Mouse (Mus musculus) embryo, embryonic 10.5 days (tissue): Measurements from ENCODE around the gene 4930539E08Rik.

ENCODE experiments used
- DNase-seq: peaks from one replicate; pipeline ENCODE4 v3.0.0-alpha.2; 2015; ENCODE audit warnings: low spot score

4930539E08Rik gene

DNA sequence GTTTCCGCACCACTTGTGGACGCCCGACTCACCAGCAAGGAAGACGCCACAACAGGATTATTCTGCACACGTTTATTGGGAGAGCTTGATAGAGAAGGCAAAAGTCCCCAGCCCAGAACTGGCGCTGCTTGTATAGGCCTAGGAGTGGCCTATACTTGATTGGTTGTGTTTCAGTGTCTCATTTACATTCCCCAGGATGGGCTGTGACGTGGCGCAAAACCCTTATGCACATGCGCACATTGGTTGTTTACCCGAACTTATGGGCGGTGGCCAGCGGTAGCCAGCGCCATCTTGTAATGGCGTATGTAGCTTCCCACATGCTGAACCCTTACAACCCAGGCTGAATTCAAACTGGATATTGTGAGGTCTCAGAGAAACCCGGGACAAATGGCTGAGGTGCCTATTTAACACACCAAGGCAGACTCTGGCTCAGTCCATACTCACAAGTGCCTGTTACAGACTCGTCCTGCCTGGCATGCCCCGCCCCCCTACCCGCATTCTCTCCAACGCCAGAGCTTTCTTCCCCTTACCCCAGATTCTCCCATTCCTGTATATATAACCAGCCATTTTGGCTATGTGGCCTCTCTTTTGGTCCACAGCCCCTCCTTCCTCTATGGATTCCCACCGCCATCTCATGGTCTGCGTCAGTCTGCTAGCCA lies 19.8 kb downstream of the 4930539E08Rik start:
- DNase-seq = no peak

DNA sequence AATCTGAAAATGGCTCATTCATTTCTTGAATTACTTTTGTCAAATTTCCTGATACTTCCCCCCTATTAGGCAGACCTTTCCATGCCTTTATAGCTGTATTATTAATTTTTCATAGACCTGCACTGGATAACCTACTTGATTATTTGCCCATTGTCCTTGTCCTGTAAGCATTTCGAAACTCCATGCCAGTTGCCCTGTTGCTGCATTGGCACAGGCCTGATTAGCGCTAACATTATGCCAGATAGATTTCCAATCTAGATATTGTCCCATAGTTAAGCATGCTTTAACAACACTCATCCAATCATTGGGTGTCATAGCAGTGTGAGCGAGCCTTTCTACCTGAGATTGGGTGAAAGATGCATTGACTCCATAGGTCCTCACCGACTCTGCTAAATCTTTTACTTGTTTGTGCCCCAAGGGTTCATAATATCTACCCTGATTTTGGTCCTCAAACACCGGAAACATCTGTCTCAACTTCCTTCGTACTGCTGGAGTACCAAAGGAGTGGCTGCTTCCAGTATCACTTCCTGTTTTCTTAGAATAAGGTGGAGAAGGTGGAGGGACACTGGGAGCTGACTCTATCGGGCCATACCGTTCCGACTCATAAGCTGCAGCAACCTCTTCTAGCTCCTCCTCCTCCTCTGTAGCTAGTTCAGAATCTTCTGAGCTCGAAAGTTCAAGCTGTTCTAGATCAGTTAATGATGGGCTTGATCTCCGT lies 20.9 kb downstream of the 4930539E08Rik start:
- DNase-seq = no peak

DNA sequence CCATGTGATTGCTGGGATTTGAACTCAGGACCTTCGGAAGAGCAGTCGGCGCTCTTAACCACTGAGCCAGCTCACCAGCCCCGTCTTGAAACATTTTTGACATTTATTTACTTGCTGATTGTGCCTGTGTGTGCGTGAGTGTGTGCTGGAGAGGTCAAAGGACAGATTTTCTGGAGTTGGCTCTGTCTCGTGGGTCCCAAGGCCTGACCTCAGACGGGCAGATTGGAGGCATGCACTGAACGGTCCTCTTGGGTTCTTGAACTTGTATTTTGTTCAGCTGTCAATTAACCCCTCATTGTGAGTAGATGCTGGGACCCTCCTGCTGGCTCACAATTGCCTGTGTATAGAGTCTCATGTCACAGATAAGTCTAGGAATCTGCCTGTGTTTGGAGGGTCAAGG lies 28.9 kb downstream of the 4930539E08Rik start:
- DNase-seq = no peak

GRCm38 (mm10) chr17:28885231-28885630 lies 29.9 kb downstream of the 4930539E08Rik start:
- no peak for DNase-seq

DNA sequence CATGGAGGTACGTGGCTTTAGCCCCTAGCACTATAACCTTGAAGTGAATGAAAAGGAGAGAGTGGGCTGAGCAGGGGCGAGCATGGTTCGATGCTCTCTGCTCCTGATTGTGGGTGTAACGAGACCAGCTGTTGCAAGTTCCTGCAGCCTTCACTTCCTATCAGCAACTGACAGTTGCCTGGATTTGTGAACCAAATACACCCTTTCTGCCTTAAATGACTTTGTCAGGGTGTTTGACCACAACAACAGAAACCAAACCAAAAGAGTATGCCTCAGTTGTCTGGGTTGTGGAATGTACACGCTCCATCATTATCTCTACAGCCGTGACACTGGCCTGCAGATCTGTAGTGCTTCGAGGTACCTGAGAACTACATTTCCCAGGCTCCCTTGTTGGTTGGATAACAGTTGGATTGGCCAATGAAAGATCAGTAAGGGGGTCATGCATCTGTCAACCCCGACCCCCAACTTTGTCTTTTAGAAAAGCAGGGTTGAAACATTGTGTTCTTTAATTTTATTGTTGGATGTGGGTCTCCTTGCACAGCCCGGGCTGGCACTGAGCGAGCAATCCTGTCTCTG lies 31.1 kb downstream of the 4930539E08Rik start:
- no peak for DNase-seq

GRCm38 (mm10) chr17:28882810-28883209 lies 32.3 kb downstream of the 4930539E08Rik start:
- no peak for DNase-seq

DNA sequence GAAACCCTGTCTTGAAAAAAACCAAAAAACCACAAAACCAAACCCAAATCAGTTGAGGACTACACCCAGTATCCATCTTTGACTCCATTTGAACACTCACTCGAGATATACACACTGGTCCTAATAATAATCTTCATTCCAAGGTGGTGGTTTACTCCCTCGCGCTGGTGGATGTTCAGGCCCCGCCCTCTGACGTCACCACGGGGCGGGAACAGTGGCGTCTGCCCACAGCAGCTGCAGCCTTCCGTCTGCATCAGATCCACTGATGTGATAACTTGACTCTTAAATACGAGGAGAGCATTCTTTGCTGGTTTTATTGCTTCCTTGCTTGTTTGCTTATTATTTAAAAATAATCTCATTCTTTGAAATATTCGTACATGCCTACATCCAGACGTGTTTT lies 32.8 kb downstream of the 4930539E08Rik start:
- peak; percentile 79 for DNase-seq

GRCm38 (mm10) chr17:28879931-28880391 lies 35.2 kb downstream of the 4930539E08Rik start:
- peak; percentile 84 for DNase-seq

DNA sequence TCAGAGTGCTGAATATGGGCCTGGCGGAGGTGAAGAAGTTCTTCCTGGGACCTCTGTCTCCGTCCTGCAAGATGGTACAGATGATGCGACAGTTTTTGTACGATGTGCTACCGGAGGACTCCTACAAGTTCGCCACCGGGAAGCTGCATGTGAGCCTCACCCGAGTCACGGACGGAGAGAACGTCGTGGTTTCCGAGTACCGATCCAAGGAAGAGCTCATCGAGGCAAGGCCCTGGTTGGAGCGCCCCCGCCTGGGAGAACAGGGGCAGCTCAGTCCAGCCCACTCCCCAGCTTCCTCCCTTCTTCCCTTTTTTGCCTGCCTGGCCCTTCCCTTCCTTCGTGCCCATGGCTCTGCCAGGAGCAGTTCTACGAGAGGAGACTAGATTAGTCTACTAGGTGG lies 38.3 kb downstream of the 4930539E08Rik start:
- peak; percentile 64 for DNase-seq

- no peak for DNase-seq
Measured at GRCm38 (mm10) chr17:28876331-28876730, 38.8 kb downstream of the 4930539E08Rik start.

DNA sequence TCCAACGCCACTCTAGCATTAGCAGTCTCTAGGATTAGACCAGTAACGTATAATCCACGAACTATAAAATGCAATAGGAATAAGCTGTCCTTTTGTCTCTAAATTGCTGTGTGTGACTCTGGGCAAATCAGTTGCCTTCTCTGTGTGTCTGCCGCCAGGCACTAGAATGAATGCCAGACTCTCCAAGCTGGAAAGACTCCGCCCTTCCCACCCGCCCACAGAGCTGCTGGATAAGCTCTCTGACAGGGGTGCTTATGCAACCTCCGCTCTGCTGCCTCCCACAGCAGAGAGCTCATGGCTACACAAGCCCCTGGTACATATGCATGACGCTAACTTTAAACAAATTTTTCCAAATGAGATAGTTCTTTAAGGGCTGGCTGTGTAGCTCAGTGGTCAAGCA lies 39.8 kb downstream of the 4930539E08Rik start:
- DNase-seq = peak; percentile 39

DNA sequence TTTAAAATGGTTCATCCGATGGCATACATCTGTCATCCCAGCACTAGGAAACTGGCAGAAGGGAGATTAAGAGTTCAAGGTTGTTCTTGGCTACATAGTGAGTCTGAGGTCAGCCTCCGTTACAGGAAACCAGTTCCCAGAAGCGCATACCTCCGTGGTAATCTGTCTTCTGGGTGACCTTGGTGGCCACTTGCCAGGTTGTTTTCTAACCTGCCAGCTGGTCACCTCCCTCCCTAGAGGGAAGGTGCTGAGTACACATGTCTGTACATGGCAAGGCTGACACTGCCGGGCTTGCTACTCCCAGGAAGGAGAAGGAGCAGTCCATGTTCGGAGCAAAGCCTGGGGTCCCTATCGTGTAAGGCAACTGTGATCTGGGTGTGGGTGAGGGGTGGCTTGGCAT lies 40.3 kb downstream of the 4930539E08Rik start:
- no peak for DNase-seq

- no peak for DNase-seq
Measured at GRCm38 (mm10) chr17:28874216-28874615, 40.9 kb downstream of the 4930539E08Rik start.

DNA sequence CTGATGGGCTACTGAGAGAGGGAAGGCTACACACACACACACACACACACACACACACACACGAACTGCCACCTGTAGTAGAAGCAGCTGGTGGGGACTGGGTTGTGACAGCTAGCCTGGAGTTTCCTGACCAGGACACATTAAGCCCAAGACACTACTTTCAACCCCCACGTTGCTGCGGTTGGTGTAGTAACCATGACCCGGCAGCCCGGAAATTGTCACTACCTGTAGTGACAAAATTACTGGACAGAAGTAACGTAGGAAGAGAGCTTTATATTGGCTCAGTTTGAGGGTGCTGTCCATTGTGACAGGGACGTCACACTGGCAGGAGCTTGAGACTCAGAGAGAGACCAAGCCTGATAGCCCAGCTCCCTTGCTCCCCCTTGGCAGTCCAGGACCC lies 42.8 kb downstream of the 4930539E08Rik start:
- DNase-seq = no peak

DNA sequence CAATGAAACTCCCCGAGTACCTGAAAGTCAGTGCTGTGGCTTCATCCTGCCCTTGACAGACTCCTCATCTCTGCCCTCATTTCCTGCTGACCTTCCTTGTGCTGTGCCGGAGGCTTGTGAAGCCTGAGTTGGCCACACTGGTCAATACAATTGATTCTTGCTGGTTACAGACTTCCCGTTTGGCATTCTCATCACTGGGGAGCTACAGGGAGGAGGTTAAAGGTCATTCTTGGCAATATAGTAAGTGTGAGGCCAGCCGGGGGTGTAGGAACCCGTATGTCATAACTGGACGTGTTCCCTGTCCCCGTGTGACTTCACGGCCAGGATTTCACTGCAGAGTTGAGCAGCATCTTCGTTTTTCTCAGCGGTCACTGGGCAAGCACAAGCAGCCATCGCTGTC lies 43.3 kb downstream of the 4930539E08Rik start:
- DNase-seq = no peak

DNA sequence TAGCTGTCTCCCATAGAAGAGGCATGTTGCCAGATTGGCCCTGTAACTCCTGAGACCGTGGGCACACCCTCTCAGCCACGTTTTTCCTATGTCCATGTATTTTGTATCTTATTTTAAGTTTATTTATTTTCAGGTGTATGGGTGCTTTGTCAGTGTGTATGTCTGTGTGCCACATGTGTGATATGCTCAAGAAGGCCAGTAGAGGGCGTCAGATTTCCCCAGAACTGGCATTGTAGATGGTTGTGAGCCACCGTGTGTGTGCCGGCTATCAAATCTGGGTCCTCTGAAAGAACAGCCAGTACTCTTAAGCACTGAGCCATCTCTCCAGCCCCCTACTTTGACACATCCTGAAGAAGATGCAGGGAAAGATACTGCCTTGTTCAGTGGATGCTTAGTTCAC lies 44.7 kb downstream of the 4930539E08Rik start:
- no peak for DNase-seq

- no peak for DNase-seq
Measured at GRCm38 (mm10) chr17:28869412-28870110, 45.6 kb downstream of the 4930539E08Rik start.

DNA sequence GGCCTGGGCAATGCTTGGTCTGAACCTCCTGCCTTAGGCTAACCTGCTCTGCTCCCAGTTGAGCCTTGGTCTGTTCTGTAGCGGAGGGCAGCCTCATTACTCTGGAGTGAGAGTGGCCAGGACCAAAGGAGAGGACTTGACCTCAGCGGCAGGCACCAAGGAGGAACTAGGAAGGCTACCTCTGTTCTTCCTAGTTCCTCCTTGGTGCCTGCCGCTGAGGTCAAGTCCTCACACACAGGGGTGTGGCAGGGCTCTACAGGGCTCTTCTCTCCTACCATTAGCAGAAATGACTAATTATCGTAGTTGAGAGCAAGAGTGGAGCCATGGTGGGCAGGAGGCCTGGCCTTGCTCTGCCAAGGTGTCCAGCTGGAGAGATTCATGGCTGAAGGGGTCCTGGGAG lies 47.7 kb downstream of the 4930539E08Rik start:
- no peak for DNase-seq

GRCm38 (mm10) chr17:28866921-28867320 lies 48.2 kb downstream of the 4930539E08Rik start:
- DNase-seq = no peak

DNA sequence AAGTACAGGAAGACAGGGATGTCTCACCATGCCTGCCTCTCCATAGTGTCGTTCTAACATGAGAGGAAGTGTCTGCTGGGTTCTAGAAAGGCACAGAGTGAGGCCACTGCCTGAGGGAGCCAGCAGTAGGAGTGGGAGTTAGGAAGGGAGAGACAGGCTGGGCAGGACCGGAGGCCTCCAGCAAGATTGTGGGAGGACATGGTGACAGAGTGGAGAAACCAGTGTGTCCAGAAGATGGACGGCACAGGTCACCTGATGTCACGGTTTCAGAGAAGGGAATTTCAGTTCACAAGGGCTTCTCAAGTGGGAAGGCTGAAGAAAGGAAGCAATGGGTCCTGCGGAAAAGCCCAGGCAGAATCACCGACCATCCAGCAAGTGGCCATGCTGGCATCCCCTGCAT lies 50.7 kb downstream of the 4930539E08Rik start:
- no peak for DNase-seq

DNA sequence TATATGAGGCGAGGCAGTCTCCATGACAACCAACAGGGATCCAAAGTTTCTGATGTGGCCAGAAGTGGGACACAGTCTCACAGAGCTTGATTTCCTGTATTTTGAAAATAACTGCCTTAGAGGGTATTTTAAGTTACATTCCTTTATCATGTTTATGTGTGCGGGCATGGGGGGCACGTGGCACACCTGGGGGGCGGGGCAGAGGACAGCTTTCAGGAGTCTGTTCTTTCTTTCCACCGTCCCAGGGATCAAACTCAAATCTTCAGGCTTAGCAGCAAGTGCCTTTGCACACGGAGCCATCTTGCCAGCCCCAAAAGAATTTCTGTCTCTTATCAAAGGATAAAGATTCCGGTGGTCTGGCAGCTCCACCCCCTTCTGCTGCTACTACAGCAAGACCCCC lies 51.2 kb downstream of the 4930539E08Rik start:
- DNase-seq = no peak

DNA sequence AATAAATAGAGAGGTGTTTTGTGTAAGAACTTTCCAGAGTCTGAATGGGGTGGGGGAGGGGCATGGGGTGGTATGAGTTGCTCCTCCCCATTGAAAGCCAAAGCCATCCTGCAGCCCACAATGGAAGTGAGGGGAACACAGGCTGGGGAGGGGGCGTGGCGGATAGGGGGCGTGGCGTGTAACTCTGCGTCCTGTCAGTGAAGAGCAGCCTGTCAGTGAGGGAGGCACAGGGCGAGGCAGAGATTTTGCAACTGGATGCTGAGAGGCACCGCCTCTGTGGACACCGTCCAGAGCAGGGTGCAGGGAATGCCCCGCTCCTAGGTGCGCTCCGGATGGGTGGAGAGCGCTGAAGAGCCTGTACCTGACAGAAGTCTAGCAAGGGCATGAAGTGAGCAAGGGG lies 56.9 kb downstream of the 4930539E08Rik start, which contains the start of gene Pnpla1:
TSS of gene Pnpla1 (plus strand) at position 207 of the 400 bp plus-strand sequence.
- DNase-seq = peak; percentile 19

- no peak for DNase-seq
Measured at GRCm38 (mm10) chr17:28856030-28856429, 59.1 kb downstream of the 4930539E08Rik start.
